Mouse (Mus musculus): ENCODE data around the gene Mtfmt.

Mtfmt gene

DNA sequence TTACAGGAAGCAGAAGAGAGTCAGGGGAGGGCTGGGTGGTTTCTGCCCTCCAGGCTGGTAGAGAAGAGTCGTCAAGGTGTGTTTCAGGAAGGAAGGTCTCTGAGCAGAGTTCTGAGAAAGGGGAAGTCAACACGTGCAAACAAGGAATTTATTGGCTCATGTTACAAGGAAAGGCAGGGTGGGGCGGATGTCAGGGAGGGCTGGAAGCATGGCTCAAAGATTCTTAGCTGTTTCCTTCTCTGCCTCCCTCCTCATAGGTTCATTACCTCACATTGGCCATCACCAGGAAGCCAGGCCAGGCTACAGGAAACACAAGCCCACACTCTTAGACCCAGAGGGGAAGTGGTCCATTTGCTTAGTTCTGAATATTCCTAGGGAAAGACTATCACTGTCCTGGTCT, 11.2 kb upstream of the Mtfmt start:
- intact Hi-C loops (cut with DNase I) = no loop called here

DNA sequence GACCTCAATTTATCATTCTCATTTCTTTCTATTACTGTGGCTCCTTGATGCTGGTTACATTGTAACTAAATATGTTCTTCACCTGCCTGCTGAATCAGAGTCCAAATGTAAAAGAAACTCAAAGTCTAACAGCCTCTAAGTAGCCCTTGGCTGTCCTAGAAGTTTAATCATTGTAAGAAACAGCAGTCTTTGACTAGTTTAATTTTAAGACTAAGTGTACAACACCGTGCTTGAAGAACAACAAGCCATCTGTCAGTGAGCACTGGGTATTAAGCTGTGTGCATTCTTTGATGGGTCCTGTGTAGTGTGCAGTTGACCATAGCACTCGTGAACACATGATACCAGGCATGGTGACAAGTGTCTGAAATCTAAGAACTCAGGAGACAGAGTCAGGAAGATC, 8.1 kb upstream of the Mtfmt start:
- intact Hi-C loops (cut with DNase I) = no loop called here

GRCm38 (mm10) chr9:65428003-65428402, 7.6 kb upstream of the Mtfmt start:
- intact Hi-C loops (cut with DNase I) = no loop called here

GRCm38 (mm10) chr9:65430401-65430800, 5.2 kb upstream of the Mtfmt start:
- intact Hi-C loops (cut with DNase I) = loop anchor here (5.0 to 10.0 kb wide), 2 partner anchors 58 to 154 kb away; partner anchors contain the start of genes Pif1 and Plekho2

DNA sequence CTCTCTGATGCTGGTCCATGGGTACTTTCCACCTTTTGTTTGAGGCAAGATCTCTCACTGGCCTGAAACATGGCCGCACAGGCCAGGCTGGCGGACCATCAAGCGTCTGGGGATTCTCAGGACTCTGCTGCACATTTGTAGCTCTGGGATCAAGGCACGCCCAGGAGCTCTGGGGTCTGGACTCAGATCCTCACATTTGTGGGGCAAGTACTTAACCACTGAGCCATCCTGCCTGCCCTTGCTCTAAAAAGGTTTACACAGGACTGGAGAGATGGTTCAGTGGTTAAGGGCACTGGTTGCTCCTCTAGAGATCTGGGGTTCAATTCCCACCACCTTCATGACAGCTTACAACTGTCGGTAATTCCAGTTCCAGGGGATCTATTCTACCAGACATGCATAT, 4.7 kb upstream of the Mtfmt start:
- intact Hi-C loops (cut with DNase I) = loop anchor here (5.0 to 10.0 kb wide), 2 partner anchors 59 to 154 kb away; partner anchors contain the start of genes Pif1 and Plekho2

DNA sequence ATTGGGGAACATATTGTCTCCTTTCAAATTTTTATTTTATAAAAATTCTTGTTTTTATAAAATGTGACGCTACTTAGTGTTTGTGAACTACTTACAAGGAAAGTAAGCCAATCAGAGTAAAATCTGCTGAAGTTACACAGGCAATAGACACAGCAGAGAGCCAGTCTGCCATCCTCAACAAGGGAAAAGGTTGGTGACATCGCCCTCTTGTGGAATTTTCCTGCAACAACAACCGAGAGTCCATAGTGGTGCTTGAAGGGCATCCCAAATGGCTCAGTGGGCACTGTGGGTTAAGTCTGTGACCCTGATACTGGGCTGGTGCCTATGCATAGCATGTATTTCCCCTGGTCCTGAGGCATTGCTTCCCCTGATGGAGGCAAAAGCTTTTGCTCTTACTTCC, 3.3 kb upstream of the Mtfmt start:
- intact Hi-C loops (cut with DNase I) = loop anchor here (2.0 to 10.0 kb wide), 3 partner anchors 39 to 153 kb away; partner anchors contain the start of genes Pif1 and Plekho2

GRCm38 (mm10) chr9:65434140-65434539, 1.4 kb upstream of the Mtfmt start:
- intact Hi-C loops (cut with DNase I) = loop anchor here (5.0 to 10.0 kb wide), 2 partner anchors 62 to 151 kb away; partner anchors contain the start of genes Pif1 and Plekho2

- intact Hi-C loops (cut with DNase I) = loop anchor here (10.0 kb wide), 1 partner anchor 150 kb away; the partner anchor contains the start of genes Pif1 and Plekho2
Measured at GRCm38 (mm10) chr9:65435211-65435610, 371 bp upstream of the Mtfmt start.

GRCm38 (mm10) chr9:65444692-65445091, 9.1 kb downstream of the Mtfmt start:
- intact Hi-C loops (cut with DNase I) = no loop called here

GRCm38 (mm10) chr9:65447951-65448350, 12.4 kb downstream of the Mtfmt start:
- intact Hi-C loops (cut with DNase I) = no loop called here

DNA sequence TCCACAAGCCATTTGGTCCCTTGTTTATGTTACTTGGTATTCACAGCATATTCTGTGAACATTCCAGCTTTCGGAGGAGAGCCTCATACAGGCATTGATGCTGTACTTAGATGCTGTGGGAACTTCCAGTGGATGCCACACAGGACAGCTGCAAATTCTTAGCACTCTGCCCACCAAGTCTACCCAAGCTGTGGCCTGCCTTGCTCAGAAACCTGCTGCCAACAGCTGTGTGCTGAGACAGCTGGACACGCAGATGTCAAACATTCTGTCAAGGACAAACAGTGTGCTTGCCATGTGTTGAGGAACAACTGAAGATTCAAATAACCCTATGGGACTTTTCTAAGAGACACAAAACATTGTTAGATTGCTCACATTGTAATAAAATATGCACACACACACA, 23.4 kb downstream of the Mtfmt start:
- intact Hi-C loops (cut with DNase I) = no loop called here

- intact Hi-C loops (cut with DNase I) = no loop called here
Measured at GRCm38 (mm10) chr9:65460198-65460597, 24.6 kb downstream of the Mtfmt start.

DNA sequence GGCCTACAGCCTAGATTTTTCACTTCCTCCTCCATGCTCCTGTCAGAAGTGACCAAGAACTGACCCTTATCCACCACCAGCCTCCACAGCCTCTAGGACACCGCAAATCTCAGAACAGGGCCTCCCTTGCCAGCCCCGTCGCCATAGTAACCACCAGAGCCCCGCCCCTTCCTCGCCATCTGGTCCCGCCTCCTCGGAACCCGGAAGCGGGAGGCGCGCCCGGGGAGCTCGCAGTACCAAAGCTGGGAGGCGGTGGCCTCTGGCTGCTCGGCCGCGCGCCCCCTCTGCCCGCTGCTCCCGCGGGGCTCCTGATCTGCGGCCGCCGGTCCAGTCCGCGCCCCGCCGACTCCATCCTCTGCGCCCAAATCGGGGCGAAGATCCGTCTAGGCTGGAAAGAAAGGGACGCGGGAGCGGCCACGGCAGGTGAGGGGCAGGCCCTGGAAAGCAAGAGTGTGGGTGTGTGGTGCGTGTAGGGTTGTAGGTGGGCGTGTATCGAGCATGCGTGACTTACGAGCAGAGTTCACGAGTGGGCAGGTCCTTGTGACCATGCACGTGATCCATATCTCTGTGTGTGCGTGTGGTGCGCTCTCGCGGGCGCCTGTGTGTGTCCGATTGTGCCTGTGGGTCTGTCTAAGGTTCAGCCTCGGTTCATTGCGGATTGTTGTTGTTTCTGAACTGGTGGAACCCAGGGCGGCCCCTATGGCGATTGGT, 25.3 kb downstream of the Mtfmt start, which contains the start of gene Spg21:
Gene Spg21, plus strand, starts transcription at position 216 of the 711 bp plus-strand sequence.
- intact Hi-C loops (cut with DNase I) = no loop called here

GRCm38 (mm10) chr9:65462544-65462943, 27.0 kb downstream of the Mtfmt start:
- intact Hi-C loops (cut with DNase I) = no loop called here

GRCm38 (mm10) chr9:65464161-65464560, 28.6 kb downstream of the Mtfmt start:
- intact Hi-C loops (cut with DNase I) = no loop called here

DNA sequence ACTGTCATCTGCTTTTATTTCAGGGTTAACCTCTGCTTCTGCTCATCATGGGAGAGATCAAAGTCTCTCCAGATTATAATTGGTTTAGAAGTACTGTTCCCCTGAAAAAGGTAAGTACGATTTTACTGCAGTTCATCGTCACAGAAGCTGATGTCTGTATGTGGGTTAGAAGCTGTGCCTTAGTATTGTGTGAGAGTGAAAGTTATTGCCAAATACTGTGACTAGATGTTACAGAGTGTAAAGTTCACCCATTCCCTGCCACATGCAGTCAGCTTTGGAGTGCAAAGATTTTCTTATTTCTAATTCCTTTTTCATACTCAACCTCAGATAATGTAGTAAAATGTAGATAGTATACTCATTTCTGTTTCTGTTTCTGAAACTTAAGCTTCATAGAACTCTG, 29.7 kb downstream of the Mtfmt start:
- intact Hi-C loops (cut with DNase I) = no loop called here

GRCm38 (mm10) chr9:65467686-65468085, 32.1 kb downstream of the Mtfmt start:
- intact Hi-C loops (cut with DNase I) = no loop called here

- intact Hi-C loops (cut with DNase I) = no loop called here
Measured at GRCm38 (mm10) chr9:65472769-65473168, 37.2 kb downstream of the Mtfmt start.

DNA sequence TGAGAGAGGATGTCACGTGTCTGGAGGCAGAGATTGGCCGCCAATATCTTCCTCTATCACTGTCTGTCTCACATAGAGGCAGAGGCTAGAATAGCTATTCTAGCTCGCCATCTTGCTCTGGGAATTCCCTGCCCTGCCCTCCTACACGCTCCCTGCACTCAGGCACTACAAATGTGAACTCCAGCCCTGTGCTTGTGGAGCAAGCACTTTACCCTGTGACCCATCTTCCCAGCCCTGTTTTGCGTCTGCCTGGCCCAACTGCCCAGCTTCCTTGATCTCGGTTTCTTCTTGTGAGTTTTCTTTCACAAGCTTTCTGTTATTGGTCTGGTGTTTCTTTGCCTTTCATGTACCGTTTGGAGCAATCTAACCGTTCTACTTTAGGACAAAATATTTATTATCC, 43.6 kb downstream of the Mtfmt start:
- intact Hi-C loops (cut with DNase I) = no loop called here

- intact Hi-C loops (cut with DNase I) = no loop called here
Measured at GRCm38 (mm10) chr9:65480071-65480470, 44.5 kb downstream of the Mtfmt start.

GRCm38 (mm10) chr9:65491476-65491875, 55.9 kb downstream of the Mtfmt start:
- intact Hi-C loops (cut with DNase I) = no loop called here

- intact Hi-C loops (cut with DNase I) = no loop called here
Measured at GRCm38 (mm10) chr9:65492351-65492750, 56.8 kb downstream of the Mtfmt start.

DNA sequence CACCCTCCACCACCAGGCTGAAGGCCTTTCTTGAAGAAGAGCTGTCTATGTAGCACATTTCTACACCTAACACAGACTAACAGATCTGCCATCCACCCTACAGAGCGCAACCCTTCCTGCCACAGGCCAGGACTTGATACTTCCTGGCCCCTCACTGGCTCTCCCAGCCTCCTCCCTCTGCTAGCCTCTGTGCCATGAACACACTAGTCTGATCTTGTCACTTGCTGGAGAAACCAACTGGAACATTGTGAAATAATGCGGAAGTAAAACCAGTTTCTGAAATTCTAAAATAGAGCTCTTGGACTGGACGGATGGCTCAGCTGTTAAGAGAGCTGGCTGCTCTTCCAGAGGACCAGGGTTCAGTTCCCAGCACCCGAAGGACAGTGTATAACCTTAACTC, 57.3 kb downstream of the Mtfmt start:
- intact Hi-C loops (cut with DNase I) = no loop called here
